Mouse (Mus musculus): ENCODE measurements around the gene Wars2.
A peak's percentile ranks its signal among the peaks of the same experiment; 100 is the strongest.

The Wars2 gene

DNA sequence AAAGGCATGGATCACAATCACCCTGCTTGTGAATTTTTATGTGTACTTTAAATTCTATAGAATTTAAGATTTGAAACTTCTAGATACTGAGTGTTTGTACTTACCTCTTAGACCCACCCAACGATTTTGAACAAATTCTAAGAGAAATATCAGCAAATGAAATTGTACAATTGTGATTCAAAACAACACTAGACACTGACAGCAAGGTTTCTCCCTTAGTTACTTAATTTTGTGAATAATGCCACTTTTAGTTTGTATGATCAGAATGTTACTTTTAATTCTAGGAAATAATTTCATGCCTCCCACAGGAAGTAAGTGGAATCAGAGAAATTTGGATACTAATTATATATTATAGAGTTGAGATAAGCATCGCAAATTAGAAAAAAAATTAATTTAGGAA, 119.5 kb downstream of the Wars2 start:
- Histone ChIP-seq H3K9me3 (ENCODE audit: low read length) (no peaks in the 10 kb centered on the region), H3K4me3 (replicated peaks; ENCODE audit: low read length) (no peak overlapping the region), H3K27me3 (ENCODE audit: insufficient read depth, low read length) (peaks cover 61% of the 10 kb centered on the region), H3K36me3 (ENCODE audit: insufficient read depth, low read length) (no peaks in the 10 kb centered on the region), H3K4me1 (replicated peaks; ENCODE audit: low read depth, low read length) (peaks cover 42% of the 10 kb centered on the region)
- TF ChIP-seq CTCF (conservative IDR thresholded peaks at IDR 0.05; ENCODE audit: low read length) (no peak), NANOG (IDR thresholded peaks at IDR 0.05; ENCODE audit: borderline replicate concordance, low read length) (no peak), POU5F1 (IDR thresholded peaks at IDR 0.05; ENCODE audit: borderline replicate concordance, low read length) (no peak)

DNA sequence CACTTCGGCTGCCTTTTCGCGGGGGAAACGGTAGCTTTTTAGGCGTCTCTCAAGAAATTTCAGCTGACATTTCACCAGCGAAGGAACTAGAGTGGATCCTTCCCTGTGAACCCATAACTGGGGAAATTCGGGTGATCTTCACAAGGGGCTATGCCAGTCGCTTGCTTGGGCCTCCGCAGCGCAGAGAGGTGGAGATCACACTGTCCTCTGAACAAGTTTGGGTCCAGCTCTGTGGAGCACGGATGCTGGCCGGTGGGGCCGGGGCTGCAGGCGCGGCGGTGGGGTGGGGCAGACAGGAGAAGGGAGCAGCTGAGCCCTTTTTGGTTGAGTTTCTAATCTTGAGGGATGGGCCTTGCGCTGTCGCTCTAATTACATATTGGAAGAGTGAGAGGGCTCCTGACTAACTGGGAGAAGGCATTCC, 120.5 kb downstream of the Wars2 start:
- Histone ChIP-seq H3K36me3 (ENCODE audit: insufficient read depth, low read length) (no peaks in the 10 kb centered on the region), H3K4me3 (replicated peaks; ENCODE audit: low read length) (peak overlapping the region; percentile 32; the same call in 1 of the 2 replicates), H3K9me3 (ENCODE audit: low read length) (no peaks in the 10 kb centered on the region), H3K27me3 (ENCODE audit: insufficient read depth, low read length) (peaks cover 58% of the 10 kb centered on the region), H3K4me1 (replicated peaks; ENCODE audit: low read depth, low read length) (peaks cover 39% of the 10 kb centered on the region)
- TF ChIP-seq NANOG (IDR thresholded peaks at IDR 0.05; ENCODE audit: borderline replicate concordance, low read length), result no peak
- TF ChIP-seq POU5F1 (IDR thresholded peaks at IDR 0.05; ENCODE audit: borderline replicate concordance, low read length), result no peak
- no peak for TF ChIP-seq CTCF (conservative IDR thresholded peaks at IDR 0.05; ENCODE audit: low read length)

DNA sequence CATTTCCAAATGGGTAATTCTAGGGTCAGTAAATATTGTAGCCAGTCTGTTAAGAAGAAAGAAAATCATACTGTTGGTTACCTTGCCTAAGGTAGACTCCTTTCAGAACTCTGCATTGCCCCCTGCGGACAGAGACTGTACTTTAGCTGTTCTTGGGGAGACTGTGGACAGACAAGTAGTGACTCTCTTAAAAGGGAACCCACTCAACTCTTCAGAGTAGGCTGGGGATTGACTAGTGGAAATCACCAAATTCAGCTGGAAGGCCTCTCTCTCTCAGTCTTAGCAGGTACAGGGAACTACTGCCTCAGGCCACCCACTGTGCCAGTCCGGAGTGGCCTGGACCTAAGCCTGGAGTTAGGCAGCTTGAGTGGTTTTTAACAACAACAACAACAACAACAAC, 121.1 kb downstream of the Wars2 start:
- Histone ChIP-seq H3K36me3 (ENCODE audit: insufficient read depth, low read length) (no peaks in the 10 kb centered on the region), H3K4me1 (replicated peaks; ENCODE audit: low read depth, low read length) (peaks cover 33% of the 10 kb centered on the region), H3K27me3 (ENCODE audit: insufficient read depth, low read length) (peaks cover 56% of the 10 kb centered on the region), H3K4me3 (replicated peaks; ENCODE audit: low read length) (no peak overlapping the region), H3K9me3 (ENCODE audit: low read length) (no peaks in the 10 kb centered on the region)
- TF ChIP-seq CTCF (conservative IDR thresholded peaks at IDR 0.05; ENCODE audit: low read length) (no peak), NANOG (IDR thresholded peaks at IDR 0.05; ENCODE audit: borderline replicate concordance, low read length) (no peak), POU5F1 (IDR thresholded peaks at IDR 0.05; ENCODE audit: borderline replicate concordance, low read length) (no peak)

DNA sequence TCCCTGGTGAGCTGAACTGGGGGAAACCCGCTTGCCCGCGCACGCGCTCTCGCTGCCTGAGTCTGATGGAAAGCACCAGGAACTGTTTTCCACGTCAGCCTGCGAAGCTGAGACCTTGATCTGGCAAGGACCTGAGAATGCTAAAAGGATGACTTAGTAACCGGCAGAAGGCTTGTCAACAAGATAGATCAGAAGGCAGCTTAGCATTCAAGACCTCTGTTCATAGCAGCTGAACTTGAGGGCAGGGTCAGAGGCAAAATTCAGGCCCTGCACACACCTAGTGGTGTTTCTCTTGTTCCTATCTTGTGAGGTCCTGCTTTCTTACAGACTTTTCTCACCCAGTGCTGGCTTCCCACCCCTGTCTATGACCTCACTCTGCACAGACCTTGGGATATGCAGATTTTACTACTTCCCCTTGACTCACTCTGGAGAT, 122.6 kb downstream of the Wars2 start:
- Histone ChIP-seq H3K36me3 (ENCODE audit: insufficient read depth, low read length) (no peaks in the 10 kb centered on the region), H3K27me3 (ENCODE audit: insufficient read depth, low read length) (peaks cover 48% of the 10 kb centered on the region), H3K9me3 (ENCODE audit: low read length) (no peaks in the 10 kb centered on the region), H3K4me3 (replicated peaks; ENCODE audit: low read length) (no peak overlapping the region), H3K4me1 (replicated peaks; ENCODE audit: low read depth, low read length) (peaks cover 18% of the 10 kb centered on the region)
- TF ChIP-seq CTCF (conservative IDR thresholded peaks at IDR 0.05; ENCODE audit: low read length) (no peak), NANOG (IDR thresholded peaks at IDR 0.05; ENCODE audit: borderline replicate concordance, low read length) (no peak), POU5F1 (IDR thresholded peaks at IDR 0.05; ENCODE audit: borderline replicate concordance, low read length) (no peak)

DNA sequence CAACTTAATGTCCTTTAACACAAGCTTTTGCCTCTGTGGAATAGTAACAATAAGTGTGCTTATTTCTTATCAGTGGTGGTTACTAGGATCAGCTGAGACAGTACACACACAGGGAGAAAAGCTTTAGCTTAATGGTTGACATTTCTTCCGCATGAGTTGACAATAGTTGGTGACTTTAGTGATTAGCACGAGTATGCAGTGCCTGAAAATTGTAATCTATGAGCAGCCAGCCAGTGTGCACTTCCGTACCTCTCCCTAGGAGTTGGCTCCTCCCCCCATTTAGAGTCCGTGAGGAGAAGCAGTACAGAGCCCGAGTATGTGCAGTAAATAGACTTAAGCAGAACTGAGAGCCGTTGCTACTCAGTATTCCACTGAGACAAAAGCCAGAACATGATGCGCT, 123.8 kb downstream of the Wars2 start:
- H3K36me3 ChIP-seq (ENCODE audit: insufficient read depth, low read length), result no peaks in the 10 kb centered on the region
- no peaks in the 10 kb centered on the region for H3K9me3 ChIP-seq (ENCODE audit: low read length)
- no peak overlapping the region for H3K4me3 ChIP-seq (replicated peaks; ENCODE audit: low read length)
- peaks cover 40% of the 10 kb centered on the region for H3K27me3 ChIP-seq (ENCODE audit: insufficient read depth, low read length)
- no peak for TF ChIP-seq POU5F1 (IDR thresholded peaks at IDR 0.05; ENCODE audit: borderline replicate concordance, low read length)
- no peak for TF ChIP-seq CTCF (conservative IDR thresholded peaks at IDR 0.05; ENCODE audit: low read length)
- no peak for TF ChIP-seq NANOG (IDR thresholded peaks at IDR 0.05; ENCODE audit: borderline replicate concordance, low read length)
- H3K4me1 ChIP-seq (replicated peaks; ENCODE audit: low read depth, low read length), result peaks cover 18% of the 10 kb centered on the region

DNA sequence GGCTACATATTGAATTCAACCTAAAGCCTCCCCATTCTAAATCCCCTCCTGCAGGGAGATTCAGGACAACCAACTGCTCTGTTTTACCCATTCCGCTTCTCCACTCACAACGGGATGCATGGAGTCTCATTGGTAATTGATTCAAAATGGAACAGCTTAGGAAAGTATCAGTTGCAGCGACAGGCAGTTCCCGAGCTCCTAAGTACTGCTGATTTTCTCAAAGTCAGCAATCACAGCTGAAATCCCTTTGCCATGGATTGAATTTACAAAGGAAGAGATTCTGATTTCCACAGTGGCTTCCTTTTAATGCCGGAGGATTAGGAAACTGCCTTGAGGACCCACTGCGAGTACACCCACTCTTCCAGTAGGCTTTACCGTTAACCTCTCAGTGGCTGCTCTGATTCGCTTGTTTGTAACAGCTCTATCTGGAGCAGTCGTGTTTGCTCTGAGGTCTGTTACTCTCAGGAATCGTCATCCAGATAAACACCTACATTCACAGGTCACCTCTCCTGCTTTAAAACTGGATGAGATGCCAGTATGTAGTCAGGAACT, 126.0 kb downstream of the Wars2 start:
- H3K4me3 ChIP-seq (replicated peaks; ENCODE audit: low read length), result no peak overlapping the region
- H3K27me3 ChIP-seq (ENCODE audit: insufficient read depth, low read length), result peaks cover 23% of the 10 kb centered on the region
- no peaks in the 10 kb centered on the region for H3K9me3 ChIP-seq (ENCODE audit: low read length)
- H3K4me1 ChIP-seq (replicated peaks; ENCODE audit: low read depth, low read length), result peaks cover 9% of the 10 kb centered on the region
- TF ChIP-seq POU5F1 (IDR thresholded peaks at IDR 0.05; ENCODE audit: borderline replicate concordance, low read length) (no peak), NANOG (IDR thresholded peaks at IDR 0.05; ENCODE audit: borderline replicate concordance, low read length) (no peak), CTCF (conservative IDR thresholded peaks at IDR 0.05; ENCODE audit: low read length) (no peak)
- H3K36me3 ChIP-seq (ENCODE audit: insufficient read depth, low read length), result no peaks in the 10 kb centered on the region

DNA sequence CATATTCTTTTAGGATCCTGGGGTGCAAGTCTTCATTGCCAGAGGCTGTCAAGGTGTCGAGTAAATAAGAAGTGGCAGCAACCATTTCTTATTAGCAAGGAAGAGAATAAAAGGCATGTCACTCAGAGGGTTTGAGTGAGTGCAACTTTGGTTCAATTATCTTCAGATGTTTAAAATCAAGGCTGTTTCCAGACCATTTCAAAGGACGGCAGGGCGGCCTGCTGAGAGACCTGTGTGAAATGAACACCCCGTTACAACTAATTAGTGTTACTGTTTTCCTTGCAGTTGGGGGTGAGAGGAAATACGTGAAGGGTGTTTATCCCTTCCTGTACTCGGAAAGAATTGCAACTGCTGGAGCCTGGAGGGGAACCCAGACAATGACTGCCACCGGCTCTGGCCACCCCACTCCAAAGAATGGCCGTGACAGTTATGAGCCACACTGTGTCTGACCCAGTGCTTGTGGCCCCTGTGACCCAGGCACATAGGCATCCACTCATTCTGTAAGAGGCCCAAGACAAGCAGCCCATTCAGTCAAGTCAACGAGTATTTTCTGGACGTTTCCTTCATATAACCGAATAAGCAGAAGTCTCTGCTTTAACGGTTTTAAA, 137.2 kb downstream of the Wars2 start:
- no peaks in the 10 kb centered on the region for H3K9me3 ChIP-seq (ENCODE audit: low read length)

DNA sequence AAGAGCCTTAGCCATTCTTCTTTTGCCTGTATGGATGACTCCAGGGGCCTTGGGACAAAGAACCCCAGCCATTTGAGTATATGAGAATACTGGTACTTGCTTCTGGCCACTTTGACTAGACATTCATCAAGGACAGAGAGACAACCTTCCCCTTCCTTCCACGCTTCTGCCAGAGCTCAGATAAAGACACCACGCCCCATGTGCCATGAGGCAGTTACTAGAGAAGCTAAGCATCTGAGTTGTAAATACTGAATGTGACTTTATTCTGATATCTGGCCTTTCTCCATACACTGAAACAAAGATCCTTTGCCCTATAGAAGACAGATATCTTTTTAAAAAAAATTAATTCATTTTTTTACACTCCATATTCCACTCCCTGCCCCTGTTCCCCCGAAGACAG, 138.8 kb downstream of the Wars2 start:
- no peaks in the 10 kb centered on the region for H3K4me1 ChIP-seq (replicated peaks; ENCODE audit: low read depth, low read length)
- no peak for TF ChIP-seq CTCF (conservative IDR thresholded peaks at IDR 0.05; ENCODE audit: low read length)
- TF ChIP-seq POU5F1 (IDR thresholded peaks at IDR 0.05; ENCODE audit: borderline replicate concordance, low read length), result no peak
- H3K4me3 ChIP-seq (replicated peaks; ENCODE audit: low read length), result no peak overlapping the region
- H3K36me3 ChIP-seq (ENCODE audit: insufficient read depth, low read length), result no peaks in the 10 kb centered on the region
- no peaks in the 10 kb centered on the region for H3K9me3 ChIP-seq (ENCODE audit: low read length)
- H3K27me3 ChIP-seq (ENCODE audit: insufficient read depth, low read length), result no peaks in the 10 kb centered on the region

More for the DNA sequence above, 137.2 kb downstream of the Wars2 start:
- no peak overlapping the region for H3K4me3 ChIP-seq (replicated peaks; ENCODE audit: low read length)
- no peaks in the 10 kb centered on the region for H3K27me3 ChIP-seq (ENCODE audit: insufficient read depth, low read length)
- TF ChIP-seq NANOG (IDR thresholded peaks at IDR 0.05; ENCODE audit: borderline replicate concordance, low read length) (no peak), POU5F1 (IDR thresholded peaks at IDR 0.05; ENCODE audit: borderline replicate concordance, low read length) (no peak), CTCF (conservative IDR thresholded peaks at IDR 0.05; ENCODE audit: low read length) (no peak)
- no peaks in the 10 kb centered on the region for H3K4me1 ChIP-seq (replicated peaks; ENCODE audit: low read depth, low read length)
- no peaks in the 10 kb centered on the region for H3K36me3 ChIP-seq (ENCODE audit: insufficient read depth, low read length)

DNA sequence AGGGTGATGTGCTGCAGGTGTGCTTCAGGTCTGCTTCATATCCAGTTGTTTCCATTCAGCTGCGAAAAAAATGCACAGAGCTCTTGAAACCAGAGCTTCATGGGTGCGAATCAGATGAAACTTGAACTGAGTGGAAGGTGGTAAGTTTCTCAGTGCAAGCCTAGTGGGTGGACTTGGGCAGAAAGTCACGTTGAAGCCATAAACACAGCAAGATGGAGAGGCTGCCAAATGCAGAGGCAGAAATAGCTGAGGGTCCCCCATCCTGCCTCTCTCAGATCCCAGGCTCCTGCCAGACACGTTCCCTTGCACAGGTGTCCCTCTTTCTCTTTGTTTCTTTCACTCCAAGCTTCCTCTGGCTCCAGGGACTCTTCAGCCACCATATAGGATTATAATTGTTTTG, 140.6 kb downstream of the Wars2 start:
- TF ChIP-seq CTCF (conservative IDR thresholded peaks at IDR 0.05; ENCODE audit: low read length) (no peak), POU5F1 (IDR thresholded peaks at IDR 0.05; ENCODE audit: borderline replicate concordance, low read length) (no peak), NANOG (IDR thresholded peaks at IDR 0.05; ENCODE audit: borderline replicate concordance, low read length) (no peak)
- no peaks in the 10 kb centered on the region for H3K4me1 ChIP-seq (replicated peaks; ENCODE audit: low read depth, low read length)
- no peaks in the 10 kb centered on the region for H3K36me3 ChIP-seq (ENCODE audit: insufficient read depth, low read length)

More for the DNA sequence above, 140.6 kb downstream of the Wars2 start:
- Histone ChIP-seq H3K4me3 (replicated peaks; ENCODE audit: low read length) (no peak overlapping the region), H3K27me3 (ENCODE audit: insufficient read depth, low read length) (no peaks in the 10 kb centered on the region), H3K9me3 (ENCODE audit: low read length) (no peaks in the 10 kb centered on the region)

All from E14TG2a.4 (cell line).